Mouse (Mus musculus): ENCODE data around the gene Cnst.
"Not testable (repeated sequence)": the region's sequence is repeated elsewhere in the genome, so short reads cannot be mapped to it uniquely, and the experiment has no call there.

Gene Cnst

DNA sequence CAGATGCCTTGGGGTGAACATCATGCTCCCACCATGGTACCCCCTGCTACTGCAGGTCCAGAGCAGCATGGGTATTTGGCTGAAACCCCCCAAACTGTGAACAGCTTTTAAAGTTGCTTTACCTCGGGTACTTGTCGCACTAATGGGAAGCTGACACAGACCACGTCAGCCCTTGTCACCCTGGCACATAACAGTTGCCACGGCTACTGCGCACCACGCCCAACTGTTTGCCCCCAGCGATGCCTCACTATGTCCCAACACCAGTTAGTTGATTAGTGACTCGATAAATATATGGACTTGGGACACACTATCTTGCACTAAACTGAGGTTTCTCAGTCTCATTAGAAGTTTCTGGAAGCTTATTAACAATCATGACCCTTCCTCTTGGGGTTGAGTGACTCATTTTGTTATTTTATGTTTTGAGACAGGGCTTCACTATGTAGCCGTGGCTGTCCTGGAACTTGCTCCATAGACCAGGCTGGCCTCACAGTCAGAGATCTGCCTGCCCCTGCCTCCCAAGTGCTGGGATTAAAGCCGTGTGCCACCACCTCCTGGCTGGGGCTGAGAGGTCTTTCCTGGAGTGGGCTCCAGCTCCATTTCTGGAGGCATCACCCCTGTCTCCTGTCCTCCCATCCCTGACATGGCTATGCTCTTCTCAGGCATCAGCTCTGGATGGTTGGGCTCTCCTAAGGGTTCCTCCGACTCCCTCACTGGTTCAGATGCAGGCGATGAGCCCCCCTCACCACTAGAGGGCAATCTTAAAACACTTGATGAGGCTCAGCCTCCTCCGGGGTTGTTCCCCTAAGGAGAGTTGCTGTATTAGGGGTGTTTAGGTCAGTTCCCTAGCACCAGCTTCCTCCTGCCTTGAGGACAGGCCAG, 99.2 kb downstream of the Cnst start:
- peak; percentile 53 for DNase-seq (ENCODE audit: low read depth, low spot score)

DNA sequence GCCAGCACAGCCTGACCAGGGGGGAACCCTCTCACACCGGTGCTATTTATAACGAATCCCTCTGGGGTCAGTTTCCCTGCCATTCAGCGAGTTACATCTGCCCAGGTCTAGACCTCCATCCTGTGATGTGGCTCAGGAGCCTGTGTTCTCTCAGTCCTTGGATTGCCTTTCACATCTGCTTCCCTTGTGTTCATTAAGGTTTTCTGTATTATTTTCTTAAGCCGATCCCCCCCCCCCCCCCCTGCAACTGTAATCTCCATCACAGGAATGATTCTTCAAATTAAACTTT, 99.8 kb downstream of the Cnst start:
- DNase-seq (ENCODE audit: low read depth, low spot score) = no peak

DNA sequence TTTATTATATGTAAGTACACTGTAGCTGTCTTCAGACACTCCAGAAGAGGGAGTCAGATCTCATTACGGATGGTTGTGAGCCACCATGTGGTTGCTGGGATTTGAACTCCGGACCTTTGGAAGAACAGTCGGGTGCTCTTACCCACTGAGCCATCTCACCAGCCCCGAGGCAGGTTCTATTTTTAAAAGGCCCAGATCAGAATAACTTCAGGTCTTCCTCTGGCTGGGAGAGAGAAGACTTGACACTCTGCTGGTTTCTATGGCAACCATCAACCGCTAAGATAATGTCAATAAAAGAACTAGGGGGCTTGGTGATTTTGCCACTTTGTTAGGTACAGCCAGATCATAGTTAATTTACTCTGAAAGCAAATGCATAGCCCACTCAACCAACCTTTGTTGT, 102.5 kb downstream of the Cnst start:
- not testable (repeated sequence) for DNase-seq (ENCODE audit: low read depth, low spot score)

DNA sequence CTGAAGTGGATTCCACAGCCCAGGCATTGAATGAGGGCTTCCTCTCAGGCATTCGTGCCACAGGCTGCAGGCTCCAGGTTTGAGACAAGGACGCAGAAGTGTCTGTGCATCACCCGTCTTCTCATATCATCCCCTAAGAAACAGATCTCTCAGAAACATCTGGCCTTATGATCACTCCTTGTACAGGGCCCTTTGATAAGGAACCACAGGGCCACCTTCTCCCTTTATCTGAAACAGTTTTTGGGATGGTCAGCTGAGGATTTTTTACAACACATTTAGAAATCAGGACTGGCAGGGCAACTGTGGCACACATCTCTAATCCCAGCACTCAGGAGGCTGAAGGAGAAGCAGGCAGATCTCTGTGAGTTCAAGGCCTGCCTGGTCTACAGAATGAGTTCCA, 103.2 kb downstream of the Cnst start:
- no peak for DNase-seq (ENCODE audit: low read depth, low spot score)

DNA sequence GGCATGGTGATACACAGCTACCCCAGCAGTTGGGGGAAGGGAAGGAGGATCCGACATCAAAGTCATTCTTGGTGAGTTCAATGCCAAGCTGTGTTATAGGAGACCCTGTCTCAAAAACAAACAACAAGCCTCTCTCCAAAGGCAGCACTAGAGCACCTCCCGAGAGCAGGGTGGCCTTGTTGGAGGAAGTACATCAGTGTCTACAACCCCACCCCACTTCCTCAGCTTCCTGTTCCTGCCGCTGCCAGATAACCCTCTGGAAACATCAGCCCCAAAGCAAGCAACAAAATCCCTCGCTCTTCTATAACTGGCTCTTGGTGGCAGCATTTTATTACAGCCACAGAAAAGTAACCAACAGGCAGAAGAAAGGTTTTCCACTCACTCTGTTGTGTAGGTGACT, 104.1 kb downstream of the Cnst start:
- no peak for DNase-seq (ENCODE audit: low read depth, low spot score)

DNA sequence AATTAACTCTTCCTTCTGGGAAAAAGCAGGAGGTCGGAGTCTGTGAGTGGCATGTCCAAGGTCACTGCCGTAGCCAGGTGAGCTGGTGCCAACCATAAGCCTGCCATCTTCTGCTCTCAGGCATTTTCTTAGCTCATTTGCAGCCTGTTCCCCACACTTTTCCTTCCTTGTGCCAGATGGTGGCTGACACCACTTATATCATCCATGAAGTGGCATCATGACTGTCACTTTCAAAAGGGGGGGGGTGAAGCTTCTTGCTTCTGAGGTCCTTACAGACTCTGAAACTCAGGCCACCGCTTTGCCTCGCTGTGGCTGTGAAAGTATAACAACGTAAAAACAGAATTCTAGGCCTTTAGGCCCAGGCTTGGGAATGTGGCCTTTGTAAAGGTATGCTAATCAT, 105.1 kb downstream of the Cnst start:
- DNase-seq (ENCODE audit: low read depth, low spot score) = no peak

DNA sequence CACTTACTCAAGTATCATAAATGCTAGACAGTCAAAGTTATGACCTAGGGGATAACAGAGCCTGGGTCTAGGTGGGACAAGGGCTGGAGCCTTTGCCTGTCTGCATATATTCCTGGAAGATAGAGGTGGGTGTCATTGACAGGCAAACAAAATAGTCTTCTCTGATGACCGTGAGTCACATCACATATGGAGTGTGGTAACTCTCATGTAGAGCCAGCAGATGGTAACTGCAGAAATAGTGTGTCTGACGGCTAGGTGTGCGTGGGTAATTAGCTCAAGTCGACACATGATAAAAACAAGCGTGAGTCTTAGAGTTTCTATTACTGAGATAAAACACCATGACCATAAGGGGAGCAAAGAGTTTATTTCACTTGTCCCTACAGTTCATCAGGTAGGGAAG, 116.9 kb downstream of the Cnst start:
- peak; percentile 71 for DNase-seq (ENCODE audit: low read depth, low spot score)

DNA sequence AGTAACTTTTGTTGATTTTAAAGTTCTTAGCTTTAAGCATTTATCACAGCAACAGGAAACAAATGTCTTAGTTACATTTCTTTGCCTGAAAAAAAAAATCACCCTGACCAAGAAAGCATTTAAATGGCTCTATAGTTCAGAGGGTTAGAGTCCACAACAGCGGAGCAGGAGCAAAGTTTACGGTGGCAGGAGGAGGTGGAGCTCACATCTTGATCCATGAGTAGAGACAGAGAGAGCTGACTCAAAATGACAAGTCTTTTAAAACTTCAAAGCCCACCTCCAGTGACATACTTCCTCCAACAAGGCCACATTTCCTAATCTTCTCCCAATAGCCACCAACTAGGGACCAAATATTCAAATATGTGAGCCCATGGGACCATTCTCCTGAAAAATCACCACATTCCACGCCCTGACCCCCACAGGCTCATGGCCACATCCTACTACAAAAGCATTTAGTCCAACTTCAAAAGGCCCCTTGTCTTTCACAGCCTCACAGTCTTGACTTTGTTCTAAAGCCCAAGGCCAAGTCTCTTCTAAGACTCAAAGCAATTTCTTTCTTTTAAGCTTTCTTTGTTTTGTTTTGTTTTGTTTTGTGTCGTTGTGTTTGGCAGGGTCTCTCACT, 118.2 kb downstream of the Cnst start:
- no peak for DNase-seq (ENCODE audit: low read depth, low spot score)

DNA sequence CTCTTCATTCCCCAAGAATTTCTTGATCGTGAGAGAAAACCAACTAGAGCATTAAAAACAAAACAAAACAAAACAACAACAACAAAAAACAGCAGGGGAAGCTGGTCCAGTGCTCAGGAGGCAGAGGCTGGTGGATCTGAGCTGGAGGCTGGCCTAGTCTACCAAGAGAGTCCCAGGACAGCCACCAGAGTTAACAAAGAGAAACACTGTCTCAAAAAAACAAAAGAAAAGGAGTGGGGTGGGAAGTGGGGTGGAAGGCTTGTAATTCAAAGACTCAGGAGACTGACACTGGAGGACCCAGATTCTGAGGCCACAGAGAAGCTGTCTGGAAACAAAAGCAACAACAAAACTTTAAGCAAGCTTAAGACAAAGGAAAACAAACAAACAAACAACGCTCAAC, 120.8 kb downstream of the Cnst start:
- DNase-seq (ENCODE audit: low read depth, low spot score) = no peak

DNA sequence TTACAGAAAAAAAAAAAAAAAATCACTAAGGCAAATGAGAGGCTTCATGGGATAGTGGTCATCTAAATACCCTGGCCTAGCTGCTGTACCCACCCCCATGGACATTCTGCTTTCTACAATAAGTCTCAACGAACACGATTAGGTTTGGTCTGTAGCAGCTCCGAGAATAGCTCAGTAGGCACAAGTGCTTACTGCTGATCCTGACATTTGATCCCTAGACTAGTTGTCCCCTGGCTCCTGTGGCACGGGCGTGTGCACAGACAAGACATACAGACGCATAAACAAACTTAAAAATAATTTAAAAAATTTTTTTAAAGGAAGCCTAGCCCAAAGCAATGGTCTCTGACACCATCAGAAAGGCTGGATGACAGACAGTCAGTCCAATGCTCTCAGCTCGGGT, 121.3 kb downstream of the Cnst start:
- DNase-seq (ENCODE audit: low read depth, low spot score) = no peak

DNA sequence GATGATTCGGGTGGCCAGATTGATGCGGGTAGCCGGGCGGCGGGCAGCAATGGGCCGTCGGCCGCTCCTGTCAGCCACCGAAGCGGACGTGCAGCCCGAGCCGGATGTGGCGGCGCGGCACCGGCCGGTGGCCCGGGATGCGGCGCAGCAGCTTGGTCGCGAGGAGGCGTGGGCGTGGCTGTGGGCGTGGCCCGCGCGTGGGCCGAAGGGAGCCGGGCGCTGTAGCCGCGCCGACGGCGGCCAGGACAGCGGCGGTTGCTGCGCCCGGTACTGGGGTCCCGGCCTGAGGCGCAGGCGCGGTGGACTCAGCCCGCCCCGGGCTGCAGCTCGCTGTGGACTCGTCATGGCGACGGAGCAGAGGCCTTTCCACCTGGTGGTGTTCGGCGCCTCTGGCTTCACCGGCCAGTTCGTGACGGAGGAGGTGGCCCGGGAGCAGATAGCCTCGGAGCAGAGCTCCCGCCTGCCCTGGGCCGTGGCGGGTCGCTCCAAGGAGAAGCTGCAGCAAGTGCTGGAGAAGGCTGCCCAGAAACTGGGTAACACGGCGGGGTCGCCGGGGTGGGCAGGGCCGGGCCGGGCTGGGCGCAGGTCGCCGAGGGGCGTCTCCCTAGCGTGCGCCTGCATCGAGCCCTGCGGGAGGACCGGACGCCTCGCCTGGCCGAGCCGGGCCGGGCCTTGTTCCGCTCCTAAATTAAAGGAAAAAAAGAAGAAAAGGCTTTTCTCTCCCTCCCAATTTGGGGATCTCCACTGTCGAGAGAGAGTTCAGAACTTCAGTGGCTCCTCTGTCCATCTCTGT, 122.0 kb downstream of the Cnst start, which contains the start of gene Sccpdh:
Sccpdh (plus strand) TSS at position 198 of the 793 bp plus-strand sequence.
- no peak for DNase-seq (ENCODE audit: low read depth, low spot score)

DNA sequence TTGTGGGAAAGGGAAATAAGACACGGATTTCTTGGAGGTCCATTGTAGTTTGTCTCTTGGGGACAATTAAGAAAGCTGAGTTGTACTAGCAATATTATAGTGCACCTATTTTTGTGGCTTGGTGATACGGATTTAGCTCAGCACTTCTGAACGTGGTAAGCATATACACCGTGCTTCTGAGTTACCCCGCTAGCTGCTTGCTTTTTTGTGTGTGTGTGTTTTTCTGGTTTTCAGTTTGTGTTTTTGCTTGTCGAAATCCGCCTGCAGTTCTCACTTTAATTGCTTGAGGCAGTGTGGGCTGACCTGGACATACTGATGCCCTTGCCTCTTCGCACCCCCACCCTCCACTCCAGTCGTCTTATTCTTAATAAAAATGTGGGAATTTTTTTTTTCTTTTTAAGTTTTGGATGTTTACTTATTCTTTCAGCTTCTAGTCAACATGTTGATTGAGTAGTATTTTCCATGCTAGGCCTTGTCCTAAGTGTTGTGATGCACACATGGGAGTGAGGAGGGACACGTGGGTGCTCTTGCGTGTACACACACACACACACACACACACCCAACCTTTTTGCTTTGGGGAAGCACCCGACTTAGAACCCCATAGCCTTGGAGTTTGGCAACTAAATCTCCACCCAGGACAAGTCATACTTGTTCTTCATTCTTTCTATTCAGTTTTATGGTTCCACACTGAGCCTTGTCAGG, 122.8 kb downstream of the Cnst start:
- no peak for DNase-seq (ENCODE audit: low read depth, low spot score)

DNA sequence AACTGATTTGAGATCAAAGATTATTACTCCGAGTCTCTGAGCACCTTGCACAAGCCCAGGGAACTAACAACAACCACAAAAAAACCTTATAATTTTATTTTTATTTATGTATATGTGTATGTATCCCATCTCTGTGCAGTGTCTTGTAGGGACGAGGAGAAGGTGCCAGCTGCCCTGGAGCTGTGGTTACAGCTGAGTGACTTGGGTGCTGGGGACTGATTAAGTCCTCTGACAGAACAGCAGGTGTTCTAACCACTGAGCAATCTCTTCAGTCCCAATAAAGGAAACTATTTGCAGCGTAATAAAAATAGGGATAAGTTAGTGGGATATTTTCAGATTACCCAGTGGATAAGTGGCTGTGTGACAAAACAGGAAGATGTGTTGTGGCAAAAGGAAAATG, 128.2 kb downstream of the Cnst start:
- DNase-seq (ENCODE audit: low read depth, low spot score) = no peak

DNA sequence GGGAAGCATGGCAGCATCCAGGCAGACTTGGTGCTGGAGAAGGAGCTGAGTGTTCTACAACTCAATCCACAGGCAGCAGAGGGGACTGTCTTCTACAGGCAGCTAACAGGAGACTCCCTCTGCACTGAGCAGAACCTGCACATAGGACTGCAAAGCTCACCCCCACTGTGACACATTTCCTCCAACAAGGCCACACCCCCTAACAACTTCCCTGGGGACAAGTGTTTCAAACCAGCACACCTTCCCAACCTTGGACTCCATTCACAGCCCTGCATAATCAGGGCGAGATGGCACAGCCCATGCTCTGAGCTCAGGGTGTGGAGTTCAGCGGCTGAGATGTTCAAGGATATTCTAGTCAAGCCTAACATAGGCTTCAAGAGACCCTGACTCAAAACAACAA, 130.9 kb downstream of the Cnst start:
- DNase-seq (ENCODE audit: low read depth, low spot score) = no peak
